Mouse (Mus musculus): ENCODE results near the gene Capn5.

DNA sequence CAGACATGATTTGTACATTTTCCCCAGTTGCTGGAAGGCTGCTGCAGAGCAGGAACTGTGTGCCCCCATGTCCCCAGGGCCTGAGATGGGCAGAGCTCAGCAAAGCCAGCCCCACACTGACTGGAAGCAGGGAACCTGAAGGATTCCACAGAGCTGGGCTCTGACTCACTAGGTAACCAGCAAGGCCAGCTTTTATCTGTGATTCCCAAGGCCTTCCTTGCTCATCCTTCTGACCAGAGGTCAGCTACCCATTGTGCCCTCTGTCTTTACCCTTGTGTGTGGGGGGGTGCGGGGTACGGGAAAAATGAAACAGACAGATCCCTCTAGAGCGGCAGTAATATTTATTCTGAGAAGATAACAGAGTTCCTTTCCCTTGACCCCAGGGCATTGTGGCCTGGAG lies 56.8 kb downstream of the Capn5 start:
- TF ChIP-seq RCOR1 (IDR thresholded peaks at IDR 0.05; ENCODE audit: low read depth, low read length) (no peak), POLR2A (IDR thresholded peaks at IDR 0.05; ENCODE audit: control insufficient read depth in 1 of 2, insufficient read depth in 1 of 2, low read depth in 1 of 2, low read length in 2 of 2, poor library complexity in 1 of 2) (no peak), MAFK (IDR thresholded peaks at IDR 0.05; ENCODE audit: borderline replicate concordance, low read depth, low read length) (no peak), GATA1 (IDR thresholded peaks at IDR 0.05; ENCODE audit: low read depth, low read length) (no peak), TBP (IDR thresholded peaks at IDR 0.05; ENCODE audit: low read depth, low read length) (no peak), HCFC1 (IDR thresholded peaks at IDR 0.05; ENCODE audit: low read depth, low read length) (no peak), MYC (IDR thresholded peaks at IDR 0.05; ENCODE audit: low read depth, low read length) (no peak), CTCF (IDR thresholded peaks at IDR 0.05 in 2 of 3, conservative IDR thresholded peaks at IDR 0.05 in 1 of 3; ENCODE audit: control insufficient read depth in 1 of 3, insufficient read depth in 1 of 3, low read depth in 2 of 3, low read length in 3 of 3, poor library complexity in 1 of 3, severe bottlenecking in 1 of 3) (no peak), TCF12 (IDR thresholded peaks at IDR 0.05; ENCODE audit: low read depth, low read length) (no peak), CHD1 (IDR thresholded peaks at IDR 0.05; ENCODE audit: low read depth, low read length) (no peak), SMC3 (IDR thresholded peaks at IDR 0.05; ENCODE audit: low read depth, low read length) (no peak)

Measured in MEL (cell line).